Mouse (Mus musculus): ENCODE results near the gene Myo10. TPM values are rescaled to one million over a fixed set of nuclear protein-coding genes. Genes with fewer than 3 reads are reported as not detected.

Myo10 gene
- polyA plus RNA-seq, 1 experiment from 2014 or later: 32.5 TPM

GRCm38 (mm10) chr15:25720263-25720662 is 97.9 kb downstream of the Myo10 start:
- Histone ChIP-seq H3K4me2 (ENCODE audit: low read length) (no peak overlapping the region), H3K36me3 (ENCODE audit: control insufficient read depth, insufficient read depth, low read length) (0 out of 2 replicates have a peak, but pooled peaks cover 15% of the 10 kb centered on the region), H3K9ac (ENCODE audit: low read length) (no peak overlapping the region), H3K9me3 (ENCODE audit: control insufficient read depth, low read length) (no peaks in the 10 kb centered on the region), H3K4me1 (replicated peaks; ENCODE audit: control insufficient read depth, insufficient read depth, low read length) (peaks cover 19% of the 10 kb centered on the region), H3K27me3 (replicated peaks; ENCODE audit: control insufficient read depth, insufficient read depth, low read length) (no peaks in the 10 kb centered on the region), H3K4me3 (ENCODE audit: low read depth, low read length) (no peak overlapping the region), H3K27ac (ENCODE audit: low read depth) (no peak overlapping the region)
- 94% methylated on average over 6 of the region's 6 CpGs for WGBS
- no peak for DNase-seq (ENCODE audit: low spot score)
- ATAC-seq (replicated peaks; ENCODE audit: low FRiP score, low TSS enrichment, low read depth): no peak

GRCm38 (mm10) chr15:25723281-25724113 is 101.2 kb downstream of the Myo10 start:
- Histone ChIP-seq H3K4me2 (ENCODE audit: low read length) (no peak overlapping the region), H3K27me3 (replicated peaks; ENCODE audit: control insufficient read depth, insufficient read depth, low read length) (no peaks in the 10 kb centered on the region), H3K4me1 (replicated peaks; ENCODE audit: control insufficient read depth, insufficient read depth, low read length) (peaks cover 14% of the 10 kb centered on the region), H3K4me3 (ENCODE audit: low read depth, low read length) (no peak overlapping the region), H3K36me3 (ENCODE audit: control insufficient read depth, insufficient read depth, low read length) (peaks cover 23% of the 10 kb centered on the region; the same call in 1 of the 2 replicates), H3K27ac (ENCODE audit: low read depth) (peak overlapping the region; percentile 70), H3K9me3 (ENCODE audit: control insufficient read depth, low read length) (no peaks in the 10 kb centered on the region), H3K9ac (ENCODE audit: low read length) (no peak overlapping the region)
- peak; percentile 65 for ATAC-seq (replicated peaks; ENCODE audit: low FRiP score, low TSS enrichment, low read depth)
- 26% methylated on average over 12 of the region's 12 CpGs for WGBS
- DNase-seq (ENCODE audit: low spot score): peak; percentile 59

GRCm38 (mm10) chr15:25724549-25724948 is 102.2 kb downstream of the Myo10 start:
- peaks cover 14% of the 10 kb centered on the region for H3K4me1 ChIP-seq (replicated peaks; ENCODE audit: control insufficient read depth, insufficient read depth, low read length)
- no peaks in the 10 kb centered on the region for H3K9me3 ChIP-seq (ENCODE audit: control insufficient read depth, low read length)
- H3K4me3 ChIP-seq (ENCODE audit: low read depth, low read length): no peak overlapping the region
- peaks cover 23% of the 10 kb centered on the region; the same call in 1 of the 2 replicates for H3K36me3 ChIP-seq (ENCODE audit: control insufficient read depth, insufficient read depth, low read length)
- H3K9ac ChIP-seq (ENCODE audit: low read length): no peak overlapping the region
- H3K27me3 ChIP-seq (replicated peaks; ENCODE audit: control insufficient read depth, insufficient read depth, low read length): no peaks in the 10 kb centered on the region
- DNase-seq (ENCODE audit: low spot score) (no peak), ATAC-seq (replicated peaks; ENCODE audit: low FRiP score, low TSS enrichment, low read depth) (no peak)
- WGBS: 90% methylated on average over 6 of the region's 6 CpGs
- H3K4me2 ChIP-seq (ENCODE audit: low read length): no peak overlapping the region
- H3K27ac ChIP-seq (ENCODE audit: low read depth): peak overlapping the region; percentile 70; the same call in 1 of the 2 replicates

- no peaks in the 10 kb centered on the region for H3K9me3 ChIP-seq (ENCODE audit: control insufficient read depth, low read length)
- peaks cover 14% of the 10 kb centered on the region for H3K4me1 ChIP-seq (replicated peaks; ENCODE audit: control insufficient read depth, insufficient read depth, low read length)
- no peak overlapping the region for H3K4me3 ChIP-seq (ENCODE audit: low read depth, low read length)
- no peak overlapping the region for H3K27ac ChIP-seq (ENCODE audit: low read depth)
- H3K27me3 ChIP-seq (replicated peaks; ENCODE audit: control insufficient read depth, insufficient read depth, low read length): no peaks in the 10 kb centered on the region
- DNase-seq (ENCODE audit: low spot score) (no peak), ATAC-seq (replicated peaks; ENCODE audit: low FRiP score, low TSS enrichment, low read depth) (no peak)
- H3K4me2 ChIP-seq (ENCODE audit: low read length): no peak overlapping the region
- no peak overlapping the region for H3K9ac ChIP-seq (ENCODE audit: low read length)
- 83% methylated on average over 5 of the region's 5 CpGs for WGBS
- H3K36me3 ChIP-seq (ENCODE audit: control insufficient read depth, insufficient read depth, low read length): peaks cover 29% of the 10 kb centered on the region; the same call in 1 of the 2 replicates
Measured at GRCm38 (mm10) chr15:25726814-25727213, 104.5 kb downstream of the Myo10 start.

GRCm38 (mm10) chr15:25728501-25728900 is 106.2 kb downstream of the Myo10 start:
- Histone ChIP-seq H3K4me2 (ENCODE audit: low read length) (no peak overlapping the region), H3K27ac (ENCODE audit: low read depth) (no peak overlapping the region), H3K4me3 (ENCODE audit: low read depth, low read length) (no peak overlapping the region), H3K27me3 (replicated peaks; ENCODE audit: control insufficient read depth, insufficient read depth, low read length) (no peaks in the 10 kb centered on the region), H3K4me1 (replicated peaks; ENCODE audit: control insufficient read depth, insufficient read depth, low read length) (peaks cover 8% of the 10 kb centered on the region; the same call in 1 of the 2 replicates), H3K36me3 (ENCODE audit: control insufficient read depth, insufficient read depth, low read length) (peaks cover 23% of the 10 kb centered on the region), H3K9me3 (ENCODE audit: control insufficient read depth, low read length) (no peaks in the 10 kb centered on the region), H3K9ac (ENCODE audit: low read length) (no peak overlapping the region)
- ATAC-seq (replicated peaks; ENCODE audit: low FRiP score, low TSS enrichment, low read depth) (no peak), DNase-seq (ENCODE audit: low spot score) (no peak)
- WGBS: 71% methylated on average over 4 of the region's 4 CpGs

GRCm38 (mm10) chr15:25731053-25731452 is 108.7 kb downstream of the Myo10 start:
- Histone ChIP-seq H3K4me2 (ENCODE audit: low read length) (no peak overlapping the region), H3K36me3 (ENCODE audit: control insufficient read depth, insufficient read depth, low read length) (peaks cover 41% of the 10 kb centered on the region), H3K4me3 (ENCODE audit: low read depth, low read length) (no peak overlapping the region), H3K9ac (ENCODE audit: low read length) (no peak overlapping the region), H3K27ac (ENCODE audit: low read depth) (no peak overlapping the region), H3K27me3 (replicated peaks; ENCODE audit: control insufficient read depth, insufficient read depth, low read length) (no peaks in the 10 kb centered on the region), H3K9me3 (ENCODE audit: control insufficient read depth, low read length) (no peaks in the 10 kb centered on the region), H3K4me1 (replicated peaks; ENCODE audit: control insufficient read depth, insufficient read depth, low read length) (no peaks in the 10 kb centered on the region)
- WGBS: 66% methylated on average over 9 of the region's 9 CpGs
- DNase-seq (ENCODE audit: low spot score) (no peak), ATAC-seq (replicated peaks; ENCODE audit: low FRiP score, low TSS enrichment, low read depth) (no peak)

- Histone ChIP-seq H3K4me2 (ENCODE audit: low read length) (no peak overlapping the region), H3K36me3 (ENCODE audit: control insufficient read depth, insufficient read depth, low read length) (peaks cover 43% of the 10 kb centered on the region), H3K27me3 (replicated peaks; ENCODE audit: control insufficient read depth, insufficient read depth, low read length) (no peaks in the 10 kb centered on the region), H3K9me3 (ENCODE audit: control insufficient read depth, low read length) (no peaks in the 10 kb centered on the region), H3K4me3 (ENCODE audit: low read depth, low read length) (no peak overlapping the region), H3K4me1 (replicated peaks; ENCODE audit: control insufficient read depth, insufficient read depth, low read length) (no peaks in the 10 kb centered on the region), H3K9ac (ENCODE audit: low read length) (no peak overlapping the region), H3K27ac (ENCODE audit: low read depth) (no peak overlapping the region)
- DNase-seq (ENCODE audit: low spot score) (peak; percentile 59), ATAC-seq (replicated peaks; ENCODE audit: low FRiP score, low TSS enrichment, low read depth) (no peak)
- 83% methylated on average over 8 of the region's 8 CpGs for WGBS
Measured at GRCm38 (mm10) chr15:25732758-25733428, 110.6 kb downstream of the Myo10 start.

- DNase-seq (ENCODE audit: low spot score) (no peak), ATAC-seq (replicated peaks; ENCODE audit: low FRiP score, low TSS enrichment, low read depth) (no peak)
- Histone ChIP-seq H3K36me3 (ENCODE audit: control insufficient read depth, insufficient read depth, low read length) (peaks cover 49% of the 10 kb centered on the region), H3K4me1 (replicated peaks; ENCODE audit: control insufficient read depth, insufficient read depth, low read length) (no peaks in the 10 kb centered on the region), H3K4me2 (ENCODE audit: low read length) (no peak overlapping the region), H3K27me3 (replicated peaks; ENCODE audit: control insufficient read depth, insufficient read depth, low read length) (no peaks in the 10 kb centered on the region), H3K9me3 (ENCODE audit: control insufficient read depth, low read length) (no peaks in the 10 kb centered on the region), H3K9ac (ENCODE audit: low read length) (no peak overlapping the region), H3K4me3 (ENCODE audit: low read depth, low read length) (no peak overlapping the region), H3K27ac (ENCODE audit: low read depth) (no peak overlapping the region)
- WGBS: 96% methylated on average over 11 of the region's 11 CpGs
Measured at GRCm38 (mm10) chr15:25733739-25734430, 111.6 kb downstream of the Myo10 start.

Measured in intestine, embryonic 14.5 days (tissue).